Mouse (Mus musculus): ENCODE results near the gene Olfr464.

- no peak for TF ChIP-seq CHD2 (IDR thresholded peaks at IDR 0.05; ENCODE audit: low read depth, low read length)
- TF ChIP-seq ZNF384 (IDR thresholded peaks at IDR 0.05; ENCODE audit: low read depth, low read length): no peak
- no peak for TF ChIP-seq ZC3H11A (IDR thresholded peaks at IDR 0.05; ENCODE audit: borderline replicate concordance, low read depth, low read length)
- TF ChIP-seq MAFK (IDR thresholded peaks at IDR 0.05; ENCODE audit: insufficient read depth, low read depth, low read length): no peak
- TF ChIP-seq HCFC1 (IDR thresholded peaks at IDR 0.05; ENCODE audit: borderline replicate concordance, insufficient read depth, low read length): no peak
Measured at GRCm38 (mm10) chr11:87884856-87885255, 35.9 kb downstream of the Olfr464 start.
